Mouse (Mus musculus) B cell, adult 67 days (primary cell): ENCODE data around the gene Kctd14. TPM values are rescaled to one million over a fixed set of nuclear protein-coding genes. Genes with fewer than 3 reads are reported as not detected.

Source experiments
- total RNA-seq, 2 experiments: library from RNA; stranded (reverse); gene quantifications; 4 replicates each; pipeline ENCODE4 v1.2.4; 2023

The Kctd14 gene
- 10 to 100 TPM in 1 of 2 experiments, 1 to 10 TPM in 1; 7.7 to 12.5 TPM for total RNA-seq

GRCm38 (mm10) chr7:97451023-97451422, at the start of gene Kctd14:
Kctd14 (plus strand) TSS chr7:97451323.

GRCm38 (mm10) chr7:97416906-97417777, 34.0 kb upstream of the Kctd14 start, which contains the start of gene Thrsp:
Thrsp (minus strand) TSS chr7:97417730.

GRCm38 (mm10) chr7:97480821-97481339, 29.8 kb downstream of the Kctd14 start, which contains the start of gene Ints4:
Ints4 (plus strand) TSS chr7:97480956.

Other genes with a start within 250 kb of the Kctd14 start
- 1 to 10 TPM; 5.5 to 8.5 TPM for gene Usp35, start 119.3 kb upstream of the Kctd14 start, total RNA-seq
- gene Kctd21, start 119.0 kb upstream of the Kctd14 start, total RNA-seq: 1 to 10 TPM; 2.0 to 2.1 TPM
- 10 to 100 TPM; 16.6 to 21.0 TPM for gene Alg8, start 79.7 kb upstream of the Kctd14 start, total RNA-seq
- gene Ndufc2, start 51.3 kb upstream of the Kctd14 start, total RNA-seq: 10 to 100 TPM; 52.5 to 61.9 TPM
- not detected for gene Thrsp, start 33.6 kb upstream of the Kctd14 start, total RNA-seq
- gene Ints4, start 29.6 kb downstream of the Kctd14 start, total RNA-seq: 100 to 1,000 TPM in 1 of 2 experiments, 10 to 100 TPM in 1; 92.6 to 101 TPM
- gene Aamdc, start 128.2 kb downstream of the Kctd14 start, total RNA-seq: 10 to 100 TPM in 1 of 2 experiments, 1 to 10 TPM in 1; 7.8 to 13.8 TPM
- gene Rsf1, start 128.6 kb downstream of the Kctd14 start, total RNA-seq: 10 to 100 TPM; 72.1 to 77.8 TPM
- 10 to 100 TPM; 56.7 to 57.8 TPM for gene Clns1a, start 245.3 kb downstream of the Kctd14 start, total RNA-seq